Mouse (Mus musculus): ENCODE measurements at regions not wholly inside any gene's neighbourhood (a gene's known extent, or its start where the extent isn't known, plus 50 kb on each side); places are given as distances from the start of the nearest gene placed in this dataset.

GRCm38 (mm10) chr4:30809798-30810197 lies 1154.1 kb upstream of the Map3k7 start:
- TF ChIP-seq CTCF (IDR thresholded peaks at IDR 0.05; ENCODE audit: extremely low read depth, insufficient read length, insufficient replicate concordance, low read depth, low read length) (no peak), POLR2A (IDR thresholded peaks at IDR 0.05; ENCODE audit: low read depth, low read length) (no peak)
